Mouse (Mus musculus): ENCODE measurements around the gene Pxmp2. TPM values are rescaled to one million over a fixed set of nuclear protein-coding genes. Genes with fewer than 3 reads are reported as not detected.

Pxmp2 gene
- total RNA-seq, 1 experiment from 2014 or later = 39.4 TPM

GRCm38 (mm10) chr5:110230780-110231461 is 55.1 kb downstream of the Pxmp2 start, which contains the start of gene Ankle2:
Gene Ankle2, plus strand, starts transcription at chr5:110231004.
- DNase-seq = peak; percentile 96

- no peak for DNase-seq
These were observed 55.6 kb downstream of the Pxmp2 start for GRCm38 (mm10) chr5:110230401-110230779.

GRCm38 (mm10) chr5:110227336-110227883 is 58.6 kb downstream of the Pxmp2 start:
- DNase-seq = no peak

- no peak for DNase-seq
These were observed 60.9 kb downstream of the Pxmp2 start for GRCm38 (mm10) chr5:110225056-110225455.

Other genes with a start within 250 kb of the Pxmp2 start
- 4.4 and 6.6 TPM in 2 replicates for gene Gm17655, start 213.7 kb downstream of the Pxmp2 start, total RNA-seq (2021)
- gene Gm35315, start 191.8 kb downstream of the Pxmp2 start, total RNA-seq (2021) = 0.11 and 0.45 TPM in 2 replicates
- gene Plcxd1, start 186.2 kb downstream of the Pxmp2 start, total RNA-seq (2021) = not detected in 2 replicates
- gene Gtpbp6, start 178.0 kb downstream of the Pxmp2 start, total RNA-seq (2021) = 57.4 and 63.7 TPM in 2 replicates
- 4.7 and 7.8 TPM in 2 replicates for gene Zfp605, start 176.1 kb downstream of the Pxmp2 start, total RNA-seq (2021)
- gene Chfr, start 150.3 kb downstream of the Pxmp2 start, total RNA-seq (2021) = 34.1 and 46.1 TPM in 2 replicates
- gene Golga3, start 109.5 kb downstream of the Pxmp2 start, total RNA-seq (2021) = 33.0 and 36.0 TPM in 2 replicates
- 32.5 and 33.8 TPM in 2 replicates for gene Ankle2, start 55.2 kb downstream of the Pxmp2 start, total RNA-seq (2021)
- 49.5 and 51.4 TPM in 2 replicates for gene Pgam5, start 16.3 kb downstream of the Pxmp2 start, total RNA-seq (2021)
- gene Pole, start 120 bp upstream of the Pxmp2 start, total RNA-seq (2021) = 8.2 and 11.9 TPM in 2 replicates
- 0.48 and 1.2 TPM in 2 replicates for gene P2rx2, start 57.0 kb upstream of the Pxmp2 start, total RNA-seq (2021)
- not detected in 2 replicates for gene Lrcol1, start 58.5 kb upstream of the Pxmp2 start, total RNA-seq (2021)
- gene Fbrsl1, start 162.3 kb upstream of the Pxmp2 start, total RNA-seq (2021) = 74.4 and 78.0 TPM in 2 replicates

All from adrenal gland, postnatal 14 days (tissue).